Mouse (Mus musculus): ENCODE data around the gene Gm10340. TPM values are rescaled to one million over a fixed set of nuclear protein-coding genes. Genes with fewer than 3 reads are reported as not detected.
"Not testable (repeated sequence)": the region's sequence is repeated elsewhere in the genome, so short reads cannot be mapped to it uniquely, and the experiment has no call there.

Gm10340 gene
- polyA plus RNA-seq (2021), result not detected

- POLR2A ChIA-PET; ATAC-seq; in situ Hi-C loops (cut with MboI; ENCODE audit: low pct_unique_long_range_greater_than_20kb); CTCF ChIA-PET; DNase-seq (ENCODE audit: low read depth, low spot score); H3K27me3 ChIP-seq: not testable (repeated sequence)
Measured at GRCm38 (mm10) chr14:3133697-3134096, at the start of gene Gm10340. Gene Gm10340, plus strand, starts transcription at chr14:3133997.

GRCm38 (mm10) chr14:3116051-3116450 is 17.7 kb upstream of the Gm10340 start:
- DNase-seq (ENCODE audit: low read depth, low spot score); in situ Hi-C loops (cut with MboI; ENCODE audit: low pct_unique_long_range_greater_than_20kb); ATAC-seq; POLR2A ChIA-PET; CTCF ChIA-PET; H3K27me3 ChIP-seq: not testable (repeated sequence)

GRCm38 (mm10) chr14:3187955-3188354 is 54.2 kb downstream of the Gm10340 start, which contains the start of gene Gm5795:
Gene Gm5795, plus strand, starts transcription at chr14:3188255.
- CTCF ChIA-PET, result not testable (repeated sequence)

More at GRCm38 (mm10) chr14:3187955-3188354, 54.2 kb downstream of the Gm10340 start, which contains the start of gene Gm5795:
- ATAC-seq; in situ Hi-C loops (cut with MboI; ENCODE audit: low pct_unique_long_range_greater_than_20kb); H3K27me3 ChIP-seq; POLR2A ChIA-PET; DNase-seq (ENCODE audit: low read depth, low spot score): not testable (repeated sequence)

Other genes with a start within 250 kb of the Gm10340 start
- not detected for gene Gm2888, start 104.0 kb upstream of the Gm10340 start, polyA plus RNA-seq (2021)
- gene Gm2897, start 84.7 kb upstream of the Gm10340 start, polyA plus RNA-seq (2021), result not detected
- not detected for gene Gm5795, start 54.3 kb downstream of the Gm10340 start, polyA plus RNA-seq (2021)
- gene D830030K20Rik, start 74.5 kb downstream of the Gm10340 start, polyA plus RNA-seq (2021), result not detected
- gene Gm2956, start 198.6 kb downstream of the Gm10340 start, polyA plus RNA-seq (2021), result not detected

All from Patski (cell line).